Mouse (Mus musculus) lung, postnatal 4 days (tissue): ENCODE data around the gene Cd209a.
"Not testable (repeated sequence)": the region's sequence is repeated elsewhere in the genome, so short reads cannot be mapped to it uniquely, and the experiment has no call there.

Experiments used
- DNase-seq, 2 experiments: peaks; one replicate each; pipeline ENCODE4 v3.0.0; 2021

Cd209a gene

DNA sequence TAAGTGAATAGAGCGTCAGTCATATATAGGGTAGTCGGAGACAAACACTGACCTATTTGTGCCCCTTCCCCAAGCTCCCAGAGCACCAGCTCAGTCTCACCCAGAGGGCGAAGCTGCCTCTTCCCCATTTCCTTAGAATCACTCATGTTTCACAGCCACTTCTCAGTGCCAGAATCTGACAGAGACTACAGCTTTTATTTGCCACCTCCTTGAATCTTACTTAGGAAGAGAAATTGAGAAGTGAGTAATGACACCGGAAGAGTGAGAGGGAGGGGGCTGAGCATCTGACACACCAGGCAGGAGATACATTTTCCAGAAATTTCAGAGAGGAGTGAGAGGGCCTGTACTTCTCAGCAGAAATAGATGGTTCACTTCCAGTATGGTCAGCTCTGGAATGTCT lies at the start of gene Cd209a:
TSS of gene Cd209a (minus strand) at position 224 of the 400 bp plus-strand sequence.
- no peak for DNase-seq

DNA sequence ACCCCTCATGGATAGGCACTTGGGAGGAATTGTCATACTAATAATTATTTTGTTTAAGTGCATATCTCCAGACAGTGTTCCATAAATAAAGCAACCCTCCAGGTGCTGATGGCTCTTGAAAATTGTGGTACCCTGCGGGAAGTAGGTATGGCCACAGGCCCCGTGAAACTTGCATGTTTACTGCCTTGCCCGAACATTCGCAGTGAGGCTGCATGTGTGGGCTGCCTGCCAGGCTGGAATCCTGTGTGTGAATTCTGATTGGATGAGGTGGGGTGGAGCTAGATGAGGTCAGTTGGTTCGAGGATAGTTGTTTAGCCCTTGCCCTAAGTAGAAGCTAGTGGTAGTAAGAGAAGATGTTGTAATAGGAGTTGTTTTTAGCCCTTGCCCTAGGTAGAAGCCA lies 19.9 kb upstream of the Cd209a start:
- not testable (repeated sequence) for DNase-seq

DNA sequence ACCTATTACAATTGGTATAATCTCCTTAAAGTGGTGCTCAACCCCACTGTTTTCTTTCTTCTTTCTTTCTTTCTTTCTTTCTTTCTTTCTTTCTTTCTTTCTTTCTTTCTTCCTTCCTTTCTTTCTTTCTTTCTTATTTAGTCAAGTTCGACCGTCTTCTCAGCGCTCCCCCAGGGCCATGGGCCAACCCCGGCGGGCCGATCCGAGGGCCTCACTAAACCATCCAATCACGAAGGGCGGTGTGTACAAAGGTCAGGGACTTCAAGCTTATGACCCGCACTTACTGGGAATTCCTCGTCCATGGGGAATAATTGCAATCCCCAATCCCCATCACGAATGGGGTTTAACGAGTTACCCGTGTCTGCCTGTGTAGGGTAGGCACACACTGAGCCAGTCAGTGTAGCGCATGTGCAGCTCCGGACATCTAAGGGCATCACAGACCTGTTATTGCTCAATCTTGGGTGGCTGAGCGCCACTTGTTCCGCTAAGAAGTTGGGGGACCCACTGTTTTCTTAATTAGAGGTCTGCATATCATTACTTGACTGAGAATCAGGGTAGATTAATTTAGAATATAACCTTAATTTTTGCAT lies 5.6 kb upstream of the Cd209a start:
- DNase-seq: peak; percentile 56 to 61

DNA sequence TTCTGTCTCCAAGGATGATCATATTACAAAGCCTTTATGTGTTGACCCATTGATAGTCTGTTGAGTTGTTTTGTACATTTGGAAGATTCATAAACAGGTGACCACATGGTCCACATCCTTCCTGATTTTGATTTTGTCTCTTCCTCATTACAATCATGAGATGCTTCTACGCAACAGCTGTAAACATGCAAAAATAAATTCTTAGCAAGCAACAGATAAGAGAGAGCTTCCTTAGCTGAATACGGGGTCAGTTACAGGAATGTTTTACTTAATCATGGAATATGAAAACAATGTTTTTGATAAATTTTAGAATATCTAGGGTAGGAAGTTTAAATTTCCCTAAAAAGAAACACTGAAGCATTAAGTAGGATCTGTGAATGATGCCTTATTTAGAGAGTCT lies 11.8 kb downstream of the Cd209a start:
- DNase-seq: no peak

DNA sequence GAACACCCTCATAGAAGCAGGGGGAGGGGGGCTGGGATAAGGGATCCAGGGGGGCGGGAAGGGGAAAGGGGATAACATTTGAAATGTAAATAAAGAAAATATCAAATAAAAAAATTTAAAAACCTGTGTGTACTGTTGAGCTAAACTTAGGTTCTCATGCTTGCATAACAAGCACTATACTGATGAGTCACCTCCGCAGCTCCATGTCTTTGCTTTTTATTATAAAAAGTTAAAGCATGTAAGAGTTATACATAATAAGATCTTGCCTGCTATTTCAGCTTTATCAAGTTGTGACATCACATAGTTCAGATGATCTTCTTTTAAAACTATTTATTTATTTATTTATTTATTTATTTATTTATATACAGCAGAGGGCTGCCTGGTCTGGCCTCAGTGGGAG lies 13.2 kb downstream of the Cd209a start:
- DNase-seq: no peak

DNA sequence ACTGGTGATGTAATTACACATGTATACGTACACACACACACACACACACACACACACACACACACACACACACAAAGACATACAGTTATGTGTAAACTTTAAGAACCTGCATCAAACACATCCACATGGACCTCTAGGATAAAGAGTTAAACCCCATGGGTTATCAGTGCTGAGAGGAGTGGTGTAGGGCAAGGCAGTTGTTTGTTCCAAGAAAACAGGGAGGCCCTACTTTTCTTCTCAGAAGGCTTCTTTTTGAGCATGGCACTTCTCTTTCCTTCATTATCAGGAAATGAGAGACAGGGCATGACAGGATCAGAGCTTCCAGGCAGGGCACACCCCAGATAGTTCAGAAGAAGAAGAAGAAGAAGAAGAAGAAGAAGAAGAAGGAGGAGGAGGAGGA lies 14.7 kb downstream of the Cd209a start:
- no peak for DNase-seq

DNA sequence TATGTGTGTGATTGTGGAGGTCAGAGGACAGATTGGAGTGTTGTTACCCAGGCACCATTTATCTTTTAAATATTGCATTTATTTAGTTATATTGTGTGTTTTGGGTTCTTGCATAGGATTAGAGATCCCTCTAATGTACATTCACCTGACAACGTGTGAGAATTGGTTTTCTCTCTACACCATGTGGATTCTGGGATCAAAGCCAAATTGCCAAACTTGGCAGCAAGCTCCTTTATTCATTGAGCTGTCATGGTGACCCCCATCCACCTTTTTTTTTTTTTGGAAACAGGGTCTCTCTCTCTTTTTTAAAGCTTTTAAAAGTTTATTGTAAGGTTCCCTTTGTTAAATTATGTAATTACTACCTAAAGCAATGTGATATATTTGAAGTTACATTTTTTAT lies 27.7 kb downstream of the Cd209a start:
- no peak for DNase-seq

DNA sequence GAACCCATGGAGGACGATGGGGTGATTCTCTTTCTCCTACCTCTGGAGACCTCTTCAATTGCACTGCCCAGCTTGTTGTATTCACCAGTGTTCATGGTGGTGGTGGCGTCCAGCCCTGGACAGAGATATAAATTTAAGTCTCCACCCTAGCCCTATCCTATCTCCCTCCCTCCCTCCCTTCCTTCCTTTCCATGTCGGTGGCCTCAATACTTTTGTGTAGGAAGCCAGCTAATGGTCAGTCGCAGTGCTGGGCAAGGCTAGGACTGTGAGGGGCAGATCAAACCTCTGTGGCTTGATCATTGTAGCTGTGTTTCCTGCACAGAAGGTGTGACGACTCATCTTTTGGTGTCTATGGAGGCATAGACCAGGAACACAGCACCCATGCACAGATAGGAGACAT lies 28.2 kb downstream of the Cd209a start, which contains the start of gene Clec4g:
TSS of gene Clec4g (minus strand) at position 101 of the 400 bp plus-strand sequence.
- DNase-seq: no peak

DNA sequence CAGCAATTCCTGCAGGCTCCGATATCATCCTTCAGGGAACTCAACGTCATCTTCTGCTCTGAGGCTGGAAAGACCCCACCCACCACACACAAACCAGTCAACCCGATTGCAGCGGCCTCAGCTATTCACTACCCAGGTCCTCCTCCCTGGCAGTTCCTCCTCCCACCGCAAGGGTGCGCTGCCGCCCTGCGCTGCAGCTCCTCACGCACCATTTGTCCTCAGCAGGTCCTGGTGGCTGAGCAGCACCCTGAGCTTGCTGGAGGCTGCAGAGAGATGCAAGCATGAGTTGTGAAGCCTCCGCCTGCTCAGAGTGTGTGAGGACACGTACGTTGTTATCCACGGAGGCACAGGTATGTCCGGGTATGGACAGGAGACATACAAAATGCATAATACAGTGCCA lies 30.2 kb downstream of the Cd209a start:
- DNase-seq: peak; percentile 75 to 81

DNA sequence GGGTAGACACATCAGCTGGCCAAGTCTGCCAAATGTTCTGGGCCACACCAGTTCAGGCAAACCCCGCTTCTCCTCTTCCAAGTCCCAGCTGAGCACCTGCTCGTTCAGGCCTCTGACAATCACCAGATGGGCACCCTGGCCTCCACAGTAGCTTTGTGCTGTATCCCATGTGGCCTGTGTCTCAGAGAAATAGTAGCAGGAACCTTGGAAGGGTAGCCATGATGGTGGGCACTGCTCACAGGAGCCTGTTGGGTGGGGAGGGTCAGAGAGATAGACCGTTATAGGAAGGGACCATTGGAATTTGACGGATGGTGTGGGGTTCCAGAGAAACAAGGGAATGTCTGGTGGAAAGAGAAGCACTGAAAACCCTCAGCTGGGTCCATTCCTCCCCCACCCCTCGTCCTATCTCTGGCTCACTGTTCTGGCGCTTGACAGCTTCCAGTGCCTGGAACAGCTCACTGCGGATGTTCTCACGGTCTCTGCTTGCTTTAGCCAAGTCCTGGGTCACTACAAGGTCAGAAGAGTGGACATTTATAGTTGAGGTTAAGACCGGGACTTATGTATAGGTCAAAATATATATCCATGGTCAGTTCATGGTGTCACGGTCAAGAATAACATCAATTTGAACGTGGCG lies 31.3 kb downstream of the Cd209a start:
- DNase-seq: no peak

DNA sequence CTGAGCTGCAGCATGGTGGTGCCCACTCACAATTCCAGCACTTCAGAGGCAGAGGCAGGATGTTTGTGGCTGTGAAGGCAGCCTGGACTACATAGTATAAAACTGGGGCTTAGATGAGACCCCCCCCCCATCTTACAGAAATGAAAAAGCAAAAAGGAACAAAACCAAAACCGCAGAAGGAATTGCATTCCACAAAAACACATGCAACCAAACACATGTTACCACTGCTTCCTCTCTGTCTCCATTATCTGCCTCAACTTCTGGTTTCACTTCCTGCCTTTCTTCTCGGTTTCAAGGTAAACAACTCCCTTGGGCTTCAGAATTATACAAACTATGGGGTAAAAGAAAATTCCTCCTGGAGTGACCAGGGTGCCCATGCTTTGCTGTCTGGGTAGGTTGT lies 37.1 kb downstream of the Cd209a start:
- DNase-seq: no peak

DNA sequence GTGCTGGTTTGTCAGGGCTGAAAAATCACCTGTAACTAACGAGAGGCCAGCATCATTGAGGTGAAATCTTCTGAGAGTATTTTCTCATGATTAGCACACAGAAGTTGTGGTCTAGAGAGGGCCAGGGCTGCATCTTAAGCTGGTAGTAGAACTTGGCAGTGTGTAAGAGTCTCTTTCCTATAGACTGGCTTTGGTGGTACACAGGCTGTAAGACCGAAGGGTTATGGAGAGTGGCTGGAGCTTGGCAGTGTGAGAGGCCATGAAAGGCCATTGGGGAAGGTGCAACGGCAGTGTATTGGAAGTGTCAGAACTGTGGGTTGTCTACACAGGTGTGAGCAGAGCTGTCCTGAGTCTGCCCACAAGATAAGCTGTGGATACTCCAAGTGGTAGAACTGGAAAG lies 38.5 kb downstream of the Cd209a start:
- DNase-seq: no peak

DNA sequence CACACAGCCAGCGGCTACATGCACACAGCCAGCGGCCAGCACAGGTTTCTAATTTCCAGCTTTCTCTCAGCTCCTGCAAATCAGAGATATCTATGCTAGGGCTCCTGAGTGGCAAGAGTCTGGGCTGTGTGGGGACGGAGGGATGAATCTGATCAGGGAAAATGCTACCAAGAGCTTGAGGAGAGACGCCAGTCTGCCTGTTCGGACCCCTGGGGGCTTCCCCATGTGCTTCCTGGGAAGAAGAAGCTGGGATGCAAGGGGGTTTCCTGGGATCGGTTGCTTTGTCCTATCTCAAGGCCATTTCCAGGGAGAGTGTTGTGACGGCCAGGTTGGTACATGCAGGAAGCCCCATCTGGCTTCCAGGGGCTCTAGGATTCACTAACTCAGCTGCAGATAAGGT lies 41.2 kb downstream of the Cd209a start:
- DNase-seq: no peak

DNA sequence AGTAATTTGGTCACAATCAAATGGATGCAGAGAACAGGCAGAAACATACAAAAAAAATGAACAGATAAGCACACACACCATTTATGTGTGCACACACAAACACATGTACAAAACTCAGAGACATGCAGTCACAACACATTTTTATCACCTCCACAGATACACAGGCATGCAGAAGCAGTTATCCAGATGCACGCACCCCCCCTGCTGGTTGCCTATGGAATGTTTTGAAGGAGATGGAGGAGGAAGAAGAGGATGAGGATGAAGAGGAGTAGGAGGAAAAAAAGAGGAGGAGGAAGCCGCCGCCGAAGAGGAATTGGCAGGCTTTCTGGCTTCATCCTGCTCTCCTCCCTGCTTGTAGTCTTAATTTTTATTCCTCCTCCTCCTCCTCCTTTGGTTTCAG lies 43.1 kb downstream of the Cd209a start:
- DNase-seq: peak in 1 of 2 experiments; percentile 16

DNA sequence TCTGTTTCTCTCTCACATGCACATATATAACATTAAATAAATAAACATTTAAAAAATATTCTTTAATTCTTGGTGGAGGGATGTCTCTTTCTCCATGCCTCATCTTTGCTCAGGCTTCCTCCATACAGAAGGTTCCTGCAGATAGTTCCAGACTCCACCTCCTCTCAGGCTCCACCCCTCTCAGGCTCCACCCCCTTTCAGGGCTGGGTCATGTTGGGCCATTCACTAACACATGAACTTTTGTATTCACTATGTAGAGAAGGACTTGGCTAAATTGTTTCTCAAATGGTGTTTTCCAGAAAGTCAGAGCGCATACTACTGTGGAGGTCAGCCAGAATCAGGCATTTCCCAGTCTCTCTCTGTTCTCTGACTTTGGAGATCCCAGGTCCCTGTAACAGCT lies 47.3 kb downstream of the Cd209a start:
- DNase-seq: no peak

DNA sequence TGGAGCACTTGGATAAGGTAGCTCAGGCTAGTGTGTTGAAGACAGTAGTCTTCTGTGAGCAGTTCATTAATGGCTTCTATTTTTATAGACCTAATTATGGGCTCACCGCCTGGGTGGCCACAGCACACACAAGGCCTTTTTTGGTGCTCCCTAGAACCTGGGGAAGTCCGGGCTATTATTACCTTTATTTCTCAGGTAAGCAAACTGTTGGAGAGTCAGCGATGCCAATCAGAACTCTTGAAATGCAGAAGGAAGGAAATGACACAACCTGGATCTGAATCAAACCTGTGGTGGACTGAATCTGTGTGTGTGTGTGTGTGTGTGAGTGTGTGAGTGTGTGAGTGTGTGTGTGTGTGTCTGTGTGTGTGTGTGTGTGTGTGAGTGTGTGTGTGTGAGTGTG lies 54.7 kb downstream of the Cd209a start, which contains the start of gene Fcer2a:
TSS of gene Fcer2a (minus strand) at position 55 of the 400 bp plus-strand sequence.
- no peak for DNase-seq
